Mouse (Mus musculus) testis, postnatal 14 days (tissue): ENCODE data around the gene Gli2.

Source experiments
- DNase-seq: peaks from one replicate; pipeline ENCODE4 v3.0.0; 2021; ENCODE audit warnings: low spot score

Gli2 gene

DNA sequence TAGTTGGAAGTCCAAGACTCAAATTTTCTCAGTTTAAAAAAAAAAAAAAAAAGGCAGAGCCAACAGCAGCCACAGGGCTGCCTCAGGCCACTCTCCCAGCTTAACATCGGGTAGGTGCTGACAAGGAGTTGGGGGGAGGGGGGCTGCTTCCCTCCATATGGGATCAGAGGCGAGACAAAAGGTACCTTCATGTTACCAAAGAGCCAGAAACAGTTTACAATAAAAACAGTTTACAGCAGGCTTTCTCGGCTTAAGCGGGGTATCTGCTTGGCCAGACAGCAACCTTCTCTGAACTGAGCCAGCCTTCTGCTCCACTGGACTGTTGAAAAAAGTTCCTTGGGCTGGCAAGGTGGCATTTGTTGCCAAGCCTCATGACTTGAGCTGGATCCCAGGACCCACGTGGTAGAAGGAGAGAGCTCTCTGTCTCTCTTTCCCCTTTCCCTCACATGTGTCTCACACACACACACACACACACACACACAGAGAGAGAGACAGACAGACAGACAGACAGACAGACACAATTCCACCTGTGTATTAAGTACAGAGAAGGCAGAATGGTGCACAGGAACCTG is 113.1 kb downstream of the Gli2 start:
- DNase-seq, result no peak

DNA sequence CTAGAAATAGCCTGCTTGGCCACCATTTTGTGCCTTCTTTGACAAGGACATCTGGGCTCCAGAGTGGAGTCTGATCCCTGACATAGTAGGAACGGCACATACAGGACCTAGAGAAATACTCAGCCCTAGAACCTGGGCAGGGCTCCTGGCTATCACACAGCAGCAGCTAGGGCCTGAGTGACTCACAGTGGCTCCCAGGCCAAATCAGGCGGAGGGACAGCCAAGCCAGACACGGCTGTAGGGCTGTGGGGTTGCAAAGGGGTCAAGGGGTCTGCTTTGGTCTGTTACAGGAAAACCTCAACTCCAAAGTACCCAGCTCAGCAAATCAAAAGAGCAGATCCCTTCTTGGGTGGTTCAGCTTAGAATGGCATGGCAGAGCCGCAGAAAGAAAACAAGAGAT is 115.2 kb downstream of the Gli2 start:
- DNase-seq, result no peak

DNA sequence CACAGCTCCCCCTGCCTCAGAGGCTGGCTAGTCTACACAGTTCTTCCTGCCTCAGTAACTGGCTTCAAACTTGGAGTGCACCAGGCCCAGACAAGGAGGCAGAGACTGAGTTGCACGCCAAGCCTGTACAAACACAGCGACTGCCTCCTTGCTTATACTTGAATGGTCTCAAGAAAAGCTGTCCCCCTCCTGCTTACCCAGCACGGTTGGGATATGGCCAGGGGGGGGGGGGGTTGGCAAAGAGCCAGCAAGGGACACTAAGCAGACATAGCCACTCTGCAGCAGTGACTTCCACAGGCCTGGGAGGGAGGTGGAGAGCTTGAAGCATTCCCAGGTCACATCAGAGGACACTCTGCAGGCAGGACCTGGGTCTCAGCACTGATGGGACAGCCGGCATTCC is 117.3 kb downstream of the Gli2 start:
- no peak for DNase-seq

DNA sequence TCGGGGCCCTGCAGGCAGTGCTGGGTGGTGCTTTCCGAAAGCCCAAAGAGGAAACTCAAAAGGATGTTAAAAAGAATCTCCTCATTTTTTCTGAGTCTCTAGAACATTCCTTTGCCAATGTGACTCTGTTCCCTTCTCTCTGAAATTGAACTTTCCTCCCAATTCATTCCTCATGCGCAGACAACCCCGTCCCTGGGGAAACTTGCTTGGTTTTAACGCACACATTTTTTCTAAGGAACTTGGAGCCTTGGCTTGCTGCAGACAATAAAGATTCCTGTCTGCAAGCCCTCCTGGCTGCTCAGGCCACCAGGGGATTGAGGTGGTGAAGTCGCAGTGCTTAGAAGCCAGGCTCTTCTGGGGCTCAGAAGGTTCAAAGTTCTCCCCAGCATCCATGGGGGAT is 117.9 kb downstream of the Gli2 start:
- DNase-seq, result no peak

- DNase-seq, result no peak
Measured at GRCm38 (mm10) chr1:118932167-118932566, 121.3 kb downstream of the Gli2 start.

DNA sequence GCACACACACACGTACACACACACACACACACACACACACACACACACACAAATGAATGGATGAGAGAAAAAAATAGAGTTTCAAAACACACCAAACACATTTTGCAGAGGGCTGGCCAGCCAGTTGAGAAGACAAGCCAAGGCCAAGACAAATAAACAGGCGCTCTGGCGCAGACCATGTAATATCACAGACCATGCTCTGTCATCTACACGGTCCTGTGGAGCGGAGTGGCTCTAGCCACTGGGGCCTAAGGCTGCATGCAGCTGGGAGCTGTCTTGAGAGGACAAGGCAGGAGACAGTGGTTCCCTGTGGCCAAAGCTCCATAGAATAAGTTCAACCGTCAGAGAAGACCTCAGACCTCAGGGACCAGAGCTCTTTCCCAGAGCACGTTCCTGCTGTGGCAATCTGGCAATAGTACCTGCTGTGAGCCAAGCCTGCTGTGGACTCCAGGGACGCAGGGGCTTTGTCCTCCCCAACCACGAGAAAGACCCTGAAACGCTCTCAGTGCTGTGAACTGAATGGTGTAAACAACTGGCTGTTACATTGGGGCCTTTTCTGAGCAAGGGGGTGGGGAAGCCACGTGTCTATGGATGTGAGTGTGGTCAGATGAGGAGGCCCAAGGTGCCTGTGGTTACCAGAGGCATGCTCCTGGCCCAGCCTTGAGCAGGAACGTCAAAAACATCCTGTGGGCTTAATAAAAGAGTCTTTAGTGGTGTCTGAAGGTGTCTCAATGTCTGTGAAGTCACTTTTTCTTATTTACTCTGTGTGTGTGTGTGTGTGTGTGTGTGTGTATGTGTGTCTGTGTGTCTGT is 125.7 kb downstream of the Gli2 start:
- DNase-seq, result no peak

DNA sequence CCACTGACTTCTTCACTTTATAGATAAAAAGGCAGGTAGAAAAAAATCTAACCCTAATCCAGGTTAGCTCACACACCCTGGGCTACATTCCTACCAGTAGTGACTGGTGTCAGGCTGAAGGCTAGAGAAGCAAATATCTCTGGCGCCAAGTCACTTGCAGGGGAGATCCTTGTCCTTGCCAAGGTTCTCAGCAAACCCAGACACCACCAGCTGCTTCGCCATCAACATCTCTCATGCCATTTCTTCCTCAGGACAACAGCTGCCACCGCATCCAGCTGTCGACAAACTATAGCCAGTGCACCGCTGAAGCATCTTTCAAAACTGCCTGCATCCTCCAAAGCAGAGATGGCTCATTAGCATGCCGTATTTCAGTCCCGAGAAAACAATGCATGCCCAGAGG is 126.9 kb downstream of the Gli2 start:
- no peak for DNase-seq

DNA sequence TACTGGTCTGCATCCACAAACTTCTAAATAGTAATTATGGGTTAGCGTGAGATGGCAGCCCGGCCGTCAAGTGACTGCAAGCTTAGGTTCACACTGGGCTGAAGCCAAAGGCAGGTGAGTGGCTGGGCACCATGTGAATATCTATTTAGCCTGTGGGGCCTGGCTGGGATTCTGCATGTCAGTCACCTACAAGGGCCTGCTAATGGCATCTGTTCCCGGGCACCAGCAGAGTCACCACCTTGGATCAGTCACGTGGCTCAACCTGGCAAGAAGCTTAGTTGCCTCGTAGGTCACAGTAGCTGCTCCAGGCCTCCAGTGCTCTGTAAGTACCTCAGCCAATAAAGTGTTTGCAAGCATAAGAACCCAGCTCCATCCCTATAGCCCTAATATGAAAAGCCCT is 131.2 kb downstream of the Gli2 start:
- no peak for DNase-seq

DNA sequence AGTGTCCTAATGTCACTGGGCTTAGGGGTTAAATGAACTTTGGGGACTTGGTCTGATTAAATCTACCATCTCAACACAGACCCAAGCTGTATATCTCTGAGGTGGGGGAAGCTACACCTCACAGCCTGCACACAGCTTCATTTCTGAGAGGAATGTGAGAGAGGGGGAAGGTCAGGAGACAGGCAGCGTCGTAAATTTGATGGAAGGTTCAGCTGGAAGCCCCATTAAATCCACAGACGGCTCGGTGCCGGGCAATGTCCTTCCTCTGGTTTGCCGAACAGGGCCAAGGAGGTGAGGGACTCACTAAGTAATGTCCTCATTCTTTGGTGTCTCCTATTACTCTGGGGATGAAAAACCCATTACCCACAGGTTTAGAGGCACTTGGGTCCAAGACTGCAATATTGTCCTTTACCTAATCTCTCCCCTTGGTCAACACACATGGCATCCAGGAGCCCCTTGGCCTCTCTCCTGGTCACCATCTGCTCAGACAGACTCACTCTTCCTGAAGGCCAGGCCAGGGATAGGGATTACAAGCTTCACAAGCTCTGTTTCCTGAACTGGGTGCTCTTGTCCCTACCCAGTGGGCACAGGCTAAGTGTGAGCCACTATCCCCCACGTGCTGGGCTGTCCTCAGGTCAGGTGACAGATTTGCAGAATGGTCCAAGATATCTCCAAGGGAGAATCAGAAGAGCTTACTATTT is 135.7 kb downstream of the Gli2 start:
- no peak for DNase-seq

DNA sequence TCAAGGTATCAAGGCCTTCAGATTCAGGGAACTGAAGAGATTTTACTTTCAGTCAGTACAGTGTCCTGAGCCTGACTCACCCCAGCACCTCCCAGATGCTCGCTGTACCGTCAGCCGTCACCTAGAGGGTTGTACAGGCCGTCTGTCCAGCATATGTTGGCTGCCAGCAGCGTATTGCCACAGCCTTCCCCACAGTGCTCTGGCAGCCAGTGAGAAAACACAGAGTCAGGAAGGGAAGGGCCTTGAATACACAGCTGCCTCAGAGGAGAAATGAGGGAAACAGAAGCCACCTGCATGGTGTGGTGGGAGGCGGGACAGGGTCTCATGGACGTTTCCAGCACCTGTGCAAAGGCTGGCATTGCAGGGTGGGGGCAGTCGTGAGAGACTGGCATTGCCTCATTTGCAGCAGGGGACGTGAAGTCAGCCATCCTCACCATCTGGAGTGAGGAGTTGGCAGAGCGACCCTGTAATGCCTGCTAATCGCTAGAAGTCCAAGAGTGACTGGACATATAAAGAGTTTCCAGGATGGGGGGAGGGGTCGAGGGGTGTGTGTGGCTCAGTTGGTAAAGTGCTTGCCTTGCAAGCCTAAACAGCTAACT is 136.8 kb downstream of the Gli2 start:
- DNase-seq, result no peak

DNA sequence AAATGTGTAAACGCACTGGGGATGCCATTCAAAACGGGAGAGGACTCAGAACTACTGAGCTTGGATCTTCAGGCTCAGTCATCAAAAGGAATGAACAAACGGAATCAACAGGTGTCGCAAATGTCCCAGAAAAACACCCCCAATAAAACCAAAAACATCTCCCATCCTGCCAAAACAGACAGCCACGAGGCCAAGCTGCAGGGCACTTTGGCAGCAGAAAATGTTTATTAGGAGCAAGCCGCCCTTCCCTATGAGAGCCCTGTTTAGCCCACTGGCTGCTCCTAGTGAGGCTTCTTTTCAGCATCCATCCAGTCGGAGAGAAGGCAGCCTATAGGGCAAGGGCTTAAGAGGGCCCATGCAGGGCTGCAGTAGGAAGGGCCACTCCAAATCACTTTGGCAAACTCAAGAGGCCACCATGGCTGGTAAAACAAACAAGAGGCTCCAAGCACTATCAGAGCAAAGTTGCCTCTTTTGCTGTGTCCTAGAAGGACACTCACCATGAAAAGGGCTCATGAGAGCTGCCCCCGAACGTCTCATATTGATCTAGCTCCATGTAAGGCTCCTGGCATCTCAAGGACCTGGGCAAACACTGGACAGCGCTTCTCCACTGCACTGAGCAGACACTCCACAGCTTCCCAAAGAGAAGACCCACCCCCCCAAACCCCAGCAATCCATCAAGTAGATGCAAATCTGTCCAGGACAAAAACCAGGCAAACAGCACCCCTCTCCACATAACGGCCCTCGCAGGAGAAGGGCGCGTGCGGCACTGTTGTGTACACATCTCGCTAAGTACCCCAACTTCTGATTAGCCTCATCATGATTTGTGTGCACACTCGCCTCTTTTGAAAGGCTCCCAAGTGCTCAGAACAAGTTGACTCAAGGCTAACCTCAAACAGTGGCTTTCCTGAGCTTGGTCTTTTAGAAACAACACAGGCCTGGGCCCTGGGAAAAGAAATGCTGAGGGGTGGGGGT is 139.7 kb downstream of the Gli2 start:
- DNase-seq, result no peak

- no peak for DNase-seq
Measured at GRCm38 (mm10) chr1:118912929-118913328, 140.5 kb downstream of the Gli2 start.

DNA sequence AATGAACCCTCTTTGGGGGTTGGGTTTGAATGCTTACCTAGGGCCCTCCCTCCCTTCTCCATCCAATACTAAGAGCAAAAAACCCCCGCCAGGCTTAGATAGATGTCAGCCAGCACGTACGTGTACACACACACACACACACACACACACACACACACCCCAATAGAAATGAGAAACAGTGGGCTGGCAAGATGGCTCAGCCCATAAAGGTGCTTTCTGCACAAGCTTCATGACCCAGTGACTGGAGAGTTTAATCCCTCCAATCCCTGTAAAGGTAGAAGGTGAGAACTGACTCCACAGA is 142.0 kb downstream of the Gli2 start:
- DNase-seq, result no peak

DNA sequence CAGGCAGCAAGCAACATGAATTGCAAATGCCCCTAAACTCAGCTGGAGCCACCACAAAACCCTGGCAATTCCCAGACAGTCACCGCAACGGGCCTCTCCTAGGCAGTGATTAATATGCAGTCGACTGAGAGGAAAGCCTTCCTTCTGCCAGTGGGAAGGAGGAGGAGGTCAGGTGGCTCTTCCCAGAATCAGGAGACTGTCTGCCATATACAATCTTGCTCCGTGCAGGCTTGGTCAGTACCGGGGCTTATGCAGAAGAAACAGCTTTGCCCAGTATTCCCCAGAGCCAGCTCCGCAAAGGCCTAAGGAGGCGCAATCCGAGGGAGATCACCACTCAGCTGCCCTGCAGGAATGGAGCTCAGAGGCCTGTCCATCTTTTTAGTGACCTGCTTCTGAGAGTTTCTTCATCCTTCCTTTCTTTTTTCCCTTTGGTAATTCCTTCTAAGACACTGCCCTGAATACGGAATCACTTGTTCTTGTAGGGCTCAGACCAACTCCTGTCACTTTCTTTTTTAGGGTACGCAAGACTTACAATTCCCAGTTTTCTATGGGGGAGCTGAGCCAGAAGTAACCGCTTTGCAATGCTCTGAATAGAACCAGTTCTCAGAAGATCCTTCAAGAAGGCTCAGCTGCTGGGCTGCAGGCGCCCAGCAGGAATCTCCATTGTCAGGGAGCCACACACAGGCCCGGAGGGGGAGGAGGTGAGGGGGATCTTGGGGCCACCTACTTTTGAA is 142.6 kb downstream of the Gli2 start:
- no peak for DNase-seq

DNA sequence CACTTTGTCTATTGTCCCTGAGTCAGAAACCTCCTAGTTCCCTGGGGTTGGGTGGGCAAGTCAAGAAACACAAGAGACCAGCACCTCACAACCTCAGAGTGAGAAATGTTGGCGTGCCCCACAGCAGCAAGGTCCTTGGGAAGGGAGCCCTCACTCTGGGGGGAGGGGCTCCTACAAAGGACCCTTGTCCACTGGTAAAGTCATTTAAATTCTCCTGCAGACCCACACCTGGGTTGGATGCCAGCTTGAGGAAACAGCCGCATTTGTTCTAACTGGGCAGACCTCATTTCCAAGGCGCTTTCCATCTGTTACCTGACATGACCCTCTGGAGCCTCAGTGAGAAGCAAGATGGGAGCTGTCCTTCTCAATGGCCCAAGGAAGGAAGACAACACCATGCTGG is 144.4 kb downstream of the Gli2 start:
- DNase-seq, result no peak

- no peak for DNase-seq
Measured at GRCm38 (mm10) chr1:118907574-118907973, 145.8 kb downstream of the Gli2 start.

DNA sequence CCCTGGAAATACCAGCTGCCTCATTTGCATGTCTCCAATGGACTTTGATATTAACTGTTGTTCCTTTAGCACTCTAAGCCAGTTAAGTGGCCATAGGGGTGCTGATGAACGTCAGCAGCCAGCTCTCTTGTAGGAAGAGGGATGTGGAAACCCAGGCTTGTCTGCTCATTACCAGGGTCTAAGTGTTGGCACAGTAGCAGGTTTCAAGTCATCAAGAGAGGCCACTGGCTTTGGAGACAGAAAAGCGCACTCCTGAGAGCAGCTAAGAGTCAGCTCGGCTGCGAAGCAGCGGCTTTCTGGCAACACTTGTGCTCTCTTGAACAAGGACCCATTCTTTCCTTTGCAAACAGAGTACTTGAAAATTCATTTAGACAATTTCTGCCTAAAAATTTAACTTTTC is 148.1 kb downstream of the Gli2 start:
- DNase-seq, result no peak

DNA sequence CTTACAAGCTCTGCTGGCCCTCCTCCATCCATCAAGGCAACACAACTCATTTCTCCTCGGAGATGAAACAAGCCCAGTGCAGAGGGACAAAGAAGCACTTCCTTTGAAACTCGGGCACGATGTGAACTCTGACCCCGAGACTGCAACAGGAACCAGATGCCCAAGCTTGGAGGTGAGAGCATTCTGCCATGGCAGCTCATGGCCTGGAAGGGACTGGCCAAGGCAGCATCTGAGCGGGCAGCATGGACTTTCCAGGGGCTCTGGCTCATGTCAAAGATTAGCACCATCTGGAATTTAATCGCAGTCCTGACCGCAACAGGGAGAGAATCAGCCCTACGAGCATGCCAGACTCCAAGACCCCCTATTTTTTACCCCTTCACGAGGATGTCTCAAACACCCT is 148.5 kb downstream of the Gli2 start:
- no peak for DNase-seq

DNA sequence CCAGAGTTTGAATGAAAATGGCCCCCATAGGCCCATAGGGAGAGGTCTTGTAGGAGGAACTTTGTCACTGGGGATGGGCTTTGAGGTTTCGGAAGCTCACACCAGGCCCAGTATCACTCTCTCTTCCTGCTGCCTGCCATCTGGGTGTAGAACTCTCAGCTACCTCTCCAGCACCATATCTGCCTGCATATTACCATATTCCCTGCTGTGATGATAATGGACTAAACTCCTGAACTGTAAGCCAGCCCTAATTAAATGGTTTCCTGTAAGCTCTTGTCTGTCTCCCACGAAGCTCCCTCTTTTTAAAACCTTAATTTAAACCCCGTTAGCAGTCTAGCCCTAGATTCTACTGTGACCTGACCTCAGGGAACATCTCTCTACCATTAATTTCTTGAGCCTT is 149.0 kb downstream of the Gli2 start:
- DNase-seq, result no peak

- DNase-seq, result no peak
Measured at GRCm38 (mm10) chr1:118903742-118904141, 149.7 kb downstream of the Gli2 start.

DNA sequence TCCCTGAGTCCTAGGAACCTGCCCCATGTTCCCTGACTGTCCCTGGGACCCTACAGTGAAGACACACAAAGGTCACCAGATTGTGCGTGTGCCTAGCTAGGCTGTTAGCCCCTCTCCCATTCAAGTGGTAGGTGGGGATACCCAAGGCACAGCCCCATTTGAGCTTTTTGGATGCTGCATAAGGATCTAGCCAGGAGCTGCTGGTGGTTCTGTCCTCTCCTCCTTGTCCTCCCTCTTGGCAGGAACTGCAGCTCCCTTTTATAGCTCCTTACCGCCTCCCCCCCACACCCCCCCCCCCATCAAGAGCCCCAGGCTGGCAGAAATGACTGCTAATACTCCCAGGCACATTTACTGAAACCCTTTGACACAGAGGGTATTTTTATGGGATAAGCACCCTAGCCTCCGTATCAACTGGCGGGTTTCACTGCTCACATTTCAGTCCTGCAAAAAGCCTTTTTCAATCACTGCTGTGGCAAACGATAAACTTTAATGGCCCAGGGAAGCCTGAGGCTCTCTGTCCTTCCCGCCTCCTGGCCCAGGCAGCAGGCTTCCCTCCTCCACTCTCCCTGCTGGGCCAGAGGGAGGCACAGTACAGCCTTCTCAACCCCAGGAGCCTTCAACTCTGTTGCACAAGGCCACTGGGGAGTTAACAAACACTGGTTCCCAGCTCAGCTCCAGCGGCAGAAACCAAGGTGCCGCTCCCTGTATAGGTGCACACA is 151.4 kb downstream of the Gli2 start:
- DNase-seq, result no peak
